Mouse (Mus musculus) left cerebral cortex, adult 2 months (tissue): ENCODE results near the gene Tom1l1. TPM values are rescaled to one million over a fixed set of nuclear protein-coding genes. Genes with fewer than 3 reads are reported as not detected.

ENCODE experiments used
- DNase-seq, 2 experiments: peaks; one replicate each; pipeline ENCODE4 v3.0.0; 2021 to 2022; ENCODE audit warnings: low spot score in 2 of 2, mixed read lengths in 1 of 2; ENCODE audit errors: extremely low spot score in 1 of 2
- H3K27ac ChIP-seq: fragments of 200-600 bp; 2 replicates; pipeline ENCODE4 v1.8.1; 2022
- H3K4me3 ChIP-seq: fragments of 200-600 bp; 2 replicates; pipeline ENCODE4 v1.8.1; 2022
- CTCF ChIP-seq: fragments of 200-600 bp; IDR thresholded peaks from 2 replicates; pipeline ENCODE4 v1.8.1; 2022; ENCODE audit warnings: antibody characterized with exemption, mild to moderate bottlenecking, moderate library complexity
- intact Hi-C: fragments of 180-260 bp; cut with DNase I; formaldehyde crosslinking; loops from one replicate; pipeline ENCODE4 v1.15.1; 2025
- total RNA-seq, 2 experiments: library from RNA; stranded (reverse); gene quantifications; 2 replicates each; pipeline ENCODE4 v1.2.3; 2021

Gene Tom1l1
- total RNA-seq, 2 experiments from 2014 or later, result 28.4 to 30.0 TPM

DNA sequence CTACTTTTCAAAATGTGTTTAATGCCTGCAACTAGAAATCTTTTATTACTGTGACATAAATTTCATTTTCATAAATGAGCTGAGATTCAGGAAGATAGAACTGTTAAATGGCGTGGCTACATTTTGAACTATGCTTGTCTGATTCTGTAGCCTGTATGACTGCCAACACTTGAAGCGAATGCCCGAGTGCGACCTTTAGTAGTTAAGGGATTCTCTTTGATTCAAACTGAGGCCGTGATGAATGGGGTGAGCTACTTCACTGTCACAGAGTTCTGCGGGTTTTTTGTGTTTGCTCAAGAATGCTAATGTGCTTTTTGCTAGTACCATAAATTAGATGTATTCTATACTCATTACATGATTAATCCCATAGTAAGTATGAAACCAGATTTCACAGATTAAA is 2.2 kb upstream of the Tom1l1 start:
- no peak for DNase-seq
- no peak overlapping the region for H3K4me3 ChIP-seq
- intact Hi-C loops, result no loop called here
- TF ChIP-seq CTCF, result no peak
- no peak overlapping the region for H3K27ac ChIP-seq

DNA sequence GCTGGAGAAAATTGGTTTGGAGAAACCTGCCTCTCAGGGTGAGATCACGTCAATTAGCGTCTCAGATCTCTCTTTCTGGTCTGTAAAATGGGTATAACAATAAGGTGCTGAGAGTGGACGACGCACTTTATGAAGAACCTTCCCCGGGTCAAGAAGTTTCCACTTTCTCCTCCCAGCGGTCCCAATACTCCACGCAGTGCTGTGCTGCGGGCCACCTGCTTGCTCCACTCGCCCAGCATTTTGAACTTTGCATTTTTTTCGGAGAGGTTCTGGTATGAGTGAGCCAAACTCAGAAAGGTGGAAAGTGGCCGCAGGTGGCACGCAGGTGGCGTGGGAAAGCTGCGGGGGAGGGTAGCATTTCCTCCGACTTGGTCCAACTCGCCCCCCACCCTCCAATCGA is 1.1 kb downstream of the Tom1l1 start:
- no peak for TF ChIP-seq CTCF
- Histone ChIP-seq H3K27ac (peak overlapping the region; percentile 78), H3K4me3 (peak overlapping the region; percentile 67)
- intact Hi-C loops, result no loop called here
- no peak for DNase-seq

DNA sequence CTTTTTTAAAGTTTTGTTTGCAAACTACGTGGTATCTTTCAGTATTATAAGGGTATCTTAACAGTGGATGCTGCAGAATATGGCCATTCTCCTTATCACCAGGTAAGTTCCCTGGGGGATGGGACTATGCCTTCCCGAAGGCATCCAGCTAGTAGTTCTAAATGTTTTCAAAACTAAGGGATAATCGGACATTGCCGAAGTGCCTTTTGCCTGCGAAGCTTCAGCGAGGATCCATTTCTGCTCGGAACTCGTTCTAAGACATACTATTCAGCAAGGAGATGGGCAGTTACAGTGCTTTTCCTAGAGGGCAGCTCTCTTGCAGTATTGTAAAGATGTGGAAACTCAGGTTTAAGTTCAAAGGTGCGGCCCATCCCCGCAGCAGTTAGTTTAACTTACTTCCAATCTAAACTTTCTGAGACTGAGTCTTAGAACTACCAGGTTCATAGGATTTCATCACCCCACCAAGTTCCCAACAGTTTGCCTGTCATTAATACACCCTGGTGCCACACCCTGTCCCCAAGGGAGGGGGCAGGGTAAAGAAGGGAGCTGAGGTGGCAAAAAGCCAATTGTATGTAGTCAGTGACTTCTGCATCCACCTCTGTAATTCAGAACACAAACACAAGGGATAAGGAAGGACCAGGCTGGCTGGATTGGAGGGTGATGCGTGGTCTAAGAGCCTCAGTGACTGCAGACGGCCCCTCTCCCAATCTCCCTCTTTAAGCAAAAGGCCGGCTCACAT is 1.7 kb downstream of the Tom1l1 start:
- peak overlapping the region; percentile 78 for H3K27ac ChIP-seq
- no peak for TF ChIP-seq CTCF
- no peak for DNase-seq
- peak overlapping the region; percentile 67 for H3K4me3 ChIP-seq
- intact Hi-C loops, result no loop called here

DNA sequence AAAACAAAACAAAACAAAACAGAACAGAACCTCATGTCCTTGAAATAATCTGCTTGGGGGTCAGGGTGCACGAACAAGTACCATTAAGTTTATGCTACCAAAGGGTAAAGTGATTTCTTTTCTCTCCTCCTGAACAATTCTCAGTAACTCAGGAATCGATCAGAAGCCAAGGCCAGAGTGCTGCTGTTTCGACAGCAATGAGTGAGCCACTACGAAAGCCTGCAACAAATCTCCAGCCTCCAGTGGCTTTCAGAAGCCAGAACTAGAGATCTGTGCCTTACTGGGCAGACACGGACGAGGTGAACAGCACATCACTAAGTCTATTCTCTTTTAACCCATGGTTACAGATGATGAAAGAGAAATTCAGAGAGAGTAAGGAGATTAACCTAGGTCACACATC is 3.0 kb downstream of the Tom1l1 start:
- intact Hi-C loops, result no loop called here
- Histone ChIP-seq H3K27ac (no peak overlapping the region; the same call in 1 of the 2 replicates), H3K4me3 (no peak overlapping the region)
- no peak for DNase-seq
- no peak for TF ChIP-seq CTCF

DNA sequence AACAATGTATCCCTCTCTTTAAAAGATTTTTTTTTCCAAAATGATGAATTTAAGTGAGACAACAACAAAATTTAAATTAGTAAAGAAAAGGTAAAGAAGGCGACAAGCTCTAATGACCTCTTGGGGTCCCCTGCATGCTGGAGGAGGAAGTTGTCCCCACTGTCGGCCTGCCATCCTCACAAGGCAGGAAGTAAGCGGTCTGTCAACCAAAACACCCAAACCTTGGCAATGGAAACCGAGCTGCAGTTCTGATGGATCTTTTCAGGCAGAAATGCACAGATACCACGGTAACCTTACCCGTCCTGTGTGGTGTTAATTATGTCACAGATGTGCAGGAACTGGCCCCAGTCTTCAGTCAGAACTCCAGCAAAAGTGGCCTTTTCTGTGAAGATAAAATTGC is 3.4 kb downstream of the Tom1l1 start:
- no peak for TF ChIP-seq CTCF
- no peak overlapping the region; the same call in 1 of the 2 replicates for H3K27ac ChIP-seq
- intact Hi-C loops, result no loop called here
- no peak for DNase-seq
- H3K4me3 ChIP-seq, result no peak overlapping the region

DNA sequence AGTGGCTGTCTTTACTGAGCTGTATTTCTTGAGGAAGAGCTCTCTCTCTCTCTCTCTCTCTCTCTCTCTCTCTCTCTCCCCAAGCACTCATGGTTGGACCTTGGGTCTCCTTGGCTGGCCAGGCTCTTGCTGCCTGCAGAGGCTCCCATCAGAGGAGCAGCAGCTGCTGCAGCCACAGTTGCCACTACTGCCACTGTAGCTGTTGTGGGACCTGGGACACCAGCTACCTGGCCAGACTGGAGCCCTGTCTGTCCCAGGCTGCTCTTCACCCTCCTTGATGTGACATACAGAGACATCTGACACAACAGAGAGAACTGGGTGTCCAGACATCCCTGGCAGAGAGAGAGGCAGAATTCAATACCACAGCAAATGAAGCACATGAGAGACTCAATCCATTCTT is 7.0 kb downstream of the Tom1l1 start:
- no peak for DNase-seq
- intact Hi-C loops, result no loop called here
- H3K27ac ChIP-seq, result no peak overlapping the region
- TF ChIP-seq CTCF, result no peak
- no peak overlapping the region for H3K4me3 ChIP-seq

DNA sequence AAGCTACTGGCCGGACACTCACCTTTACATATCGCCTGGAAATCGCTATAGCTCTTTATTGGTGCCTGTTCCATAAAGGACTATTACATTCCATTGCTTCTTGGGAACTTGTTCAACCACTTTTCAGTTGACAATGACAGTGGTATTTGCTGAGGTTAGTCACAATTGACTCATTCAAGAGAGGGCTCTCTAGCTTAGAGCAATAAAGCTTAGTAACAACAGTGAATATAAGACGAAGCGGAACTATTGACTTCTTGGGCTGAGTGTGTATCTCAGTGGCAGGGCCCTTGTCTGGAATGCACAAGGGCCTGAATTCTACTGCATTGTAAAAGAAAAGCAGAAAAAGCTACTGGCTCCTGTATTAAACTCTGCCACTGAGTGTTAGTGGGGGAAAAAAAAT is 9.6 kb downstream of the Tom1l1 start:
- Histone ChIP-seq H3K27ac (peak overlapping the region; percentile 75), H3K4me3 (no peak overlapping the region)
- TF ChIP-seq CTCF, result no peak
- intact Hi-C loops, result no loop called here
- no peak for DNase-seq

DNA sequence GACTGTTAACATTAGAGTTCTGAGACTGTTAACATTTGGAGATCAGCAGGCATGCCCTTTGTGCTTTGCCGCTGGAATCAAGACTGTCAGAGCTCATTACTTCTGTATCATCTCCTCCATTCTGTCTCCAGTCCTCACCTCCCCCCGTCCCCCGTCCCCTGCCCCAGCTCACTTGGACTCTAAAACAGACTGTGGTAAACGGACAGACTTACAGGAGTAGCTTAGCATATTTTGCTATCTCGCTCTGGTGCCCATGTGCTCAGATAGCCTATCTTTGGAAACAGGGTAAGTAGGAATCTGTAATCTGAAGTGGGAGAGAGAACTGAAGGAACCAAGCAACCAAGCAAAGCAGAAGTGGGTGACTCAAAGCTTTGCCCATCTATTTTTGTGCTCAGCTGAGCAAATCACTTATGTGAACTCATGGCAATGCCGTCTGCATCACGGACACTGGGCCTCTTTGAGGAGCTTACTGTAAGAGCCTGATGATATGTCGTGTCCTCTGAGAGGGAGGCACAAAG is 10.3 kb downstream of the Tom1l1 start:
- intact Hi-C loops, result no loop called here
- peak overlapping the region; percentile 75 for H3K27ac ChIP-seq
- no peak overlapping the region for H3K4me3 ChIP-seq
- no peak for TF ChIP-seq CTCF
- DNase-seq, result peak; percentile 18 to 25

DNA sequence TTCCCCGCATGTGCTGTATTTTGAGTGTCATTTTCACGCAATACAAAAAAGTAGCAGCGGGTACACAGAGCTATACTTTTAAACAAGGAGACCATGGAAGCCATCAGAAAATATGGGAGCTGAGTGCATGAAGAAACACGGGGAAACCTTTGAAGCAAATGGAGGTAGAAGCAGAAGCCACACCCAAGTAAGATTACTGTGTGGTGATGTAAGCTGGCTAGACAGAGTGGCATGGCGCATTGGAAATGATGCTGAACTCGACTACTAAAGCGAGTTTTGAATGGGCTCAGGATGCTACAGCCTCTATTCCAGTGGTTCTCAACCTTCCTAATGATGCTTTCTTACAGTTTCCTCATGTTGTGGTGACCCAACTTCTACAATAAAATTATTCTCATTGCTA is 11.1 kb downstream of the Tom1l1 start:
- intact Hi-C loops, result no loop called here
- no peak for TF ChIP-seq CTCF
- no peak overlapping the region for H3K27ac ChIP-seq
- no peak for DNase-seq
- no peak overlapping the region for H3K4me3 ChIP-seq

DNA sequence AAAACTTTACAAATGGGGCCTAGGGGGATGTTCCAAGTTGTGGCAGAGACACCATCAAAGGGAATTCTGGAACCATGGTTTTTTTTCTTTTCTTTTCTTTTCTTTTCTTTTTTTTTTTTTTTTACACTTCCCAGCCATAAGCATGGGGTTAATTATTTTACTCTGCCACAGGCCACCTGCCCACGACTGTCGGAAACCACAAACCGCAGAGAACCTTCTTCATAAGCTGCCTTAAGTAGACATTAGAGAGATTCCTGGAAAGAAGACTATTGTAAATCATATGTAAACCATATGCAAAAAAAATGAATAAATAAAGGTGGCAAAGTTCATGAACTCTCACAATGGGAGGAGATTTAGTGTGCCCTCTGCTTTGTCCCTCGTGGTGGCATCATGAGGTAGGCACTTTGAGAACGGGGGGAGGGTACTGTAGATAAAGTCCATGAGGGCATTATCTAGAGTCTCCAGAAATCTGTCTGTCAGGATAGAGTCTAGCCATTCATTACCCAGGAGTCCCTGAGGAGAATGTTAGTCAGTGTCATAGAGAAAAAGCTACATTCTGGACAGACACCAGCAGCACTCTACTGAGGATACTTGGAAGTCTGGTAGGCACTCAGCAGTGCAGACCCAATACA is 12.6 kb downstream of the Tom1l1 start:
- no peak overlapping the region for H3K4me3 ChIP-seq
- TF ChIP-seq CTCF, result no peak
- intact Hi-C loops, result no loop called here
- no peak overlapping the region for H3K27ac ChIP-seq
- no peak for DNase-seq

DNA sequence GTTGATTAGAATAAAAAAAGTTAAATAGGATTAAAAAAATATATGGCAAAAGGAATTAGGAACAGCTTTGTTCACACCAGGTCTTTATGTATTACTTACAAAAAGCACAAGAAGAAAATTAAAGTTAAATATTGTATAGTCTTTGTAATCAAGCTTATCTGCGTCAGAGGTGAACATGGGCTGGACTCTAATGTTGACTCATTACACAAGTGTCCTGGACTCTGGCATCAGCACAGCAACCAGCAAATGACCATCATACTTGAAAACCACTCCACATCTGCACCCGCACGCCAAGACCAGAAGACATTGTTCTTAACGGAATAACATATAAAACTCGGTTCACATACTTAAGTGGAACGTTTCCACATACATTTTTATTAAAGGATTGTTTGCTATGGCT is 20.8 kb downstream of the Tom1l1 start:
- no peak for TF ChIP-seq CTCF
- Histone ChIP-seq H3K4me3 (no peak overlapping the region), H3K27ac (no peak overlapping the region)
- intact Hi-C loops, result no loop called here
- DNase-seq, result no peak

DNA sequence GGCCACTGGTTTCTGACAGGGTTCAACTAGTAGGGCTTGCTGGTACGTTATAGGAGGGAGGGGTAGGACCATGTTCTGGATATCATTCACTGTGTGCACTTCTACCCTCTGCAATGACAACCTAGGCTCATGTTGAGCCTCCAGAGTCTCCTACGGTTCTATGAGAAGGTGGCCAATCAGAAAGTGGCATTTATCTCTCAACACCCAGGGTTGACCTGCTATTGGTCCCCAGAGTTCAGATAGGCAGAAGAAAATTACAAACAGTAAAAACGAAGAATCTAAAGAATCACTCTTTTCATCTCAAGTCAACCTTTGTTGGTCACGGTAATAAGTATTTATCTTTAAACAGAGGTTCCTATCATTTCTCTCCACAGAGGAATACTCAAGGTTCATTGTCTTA is 21.2 kb downstream of the Tom1l1 start:
- Histone ChIP-seq H3K27ac (no peak overlapping the region), H3K4me3 (no peak overlapping the region)
- no peak for DNase-seq
- no peak for TF ChIP-seq CTCF
- intact Hi-C loops, result no loop called here

DNA sequence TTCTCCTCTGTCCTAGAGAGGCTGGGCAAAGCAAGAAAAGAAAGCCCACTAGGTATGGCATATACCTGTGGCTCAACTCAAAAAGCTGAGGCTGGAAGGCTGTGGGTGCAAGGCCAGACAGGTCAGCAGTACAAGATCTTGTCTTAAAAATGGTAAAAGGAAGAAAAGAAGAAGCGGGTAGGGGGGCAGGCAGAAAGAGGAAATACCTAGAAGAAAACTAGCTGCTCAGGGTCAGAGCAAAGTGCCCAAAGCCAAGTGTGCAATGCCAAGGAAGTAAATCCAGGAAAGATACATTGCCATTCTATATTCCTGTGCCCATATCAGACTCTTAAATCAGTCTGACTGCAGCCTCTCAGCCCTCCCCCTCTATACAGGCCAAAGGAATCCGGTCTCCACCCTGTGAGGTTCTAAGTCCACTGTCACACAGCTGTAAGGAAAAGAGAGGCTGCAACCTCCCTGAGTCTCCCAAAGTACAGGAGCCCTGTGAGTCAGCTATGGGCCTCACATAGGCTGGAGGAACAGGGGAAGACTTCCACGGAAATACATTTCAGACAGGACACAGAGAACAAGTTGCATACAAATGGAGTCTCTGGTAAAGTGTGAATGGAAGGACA is 21.9 kb downstream of the Tom1l1 start:
- H3K27ac ChIP-seq, result peak overlapping the region; percentile 20
- intact Hi-C loops, result no loop called here
- no peak for TF ChIP-seq CTCF
- no peak for DNase-seq
- no peak overlapping the region for H3K4me3 ChIP-seq
